Mouse (Mus musculus): ENCODE results near the gene Olfr984. TPM values are rescaled to one million over a fixed set of nuclear protein-coding genes. Genes with fewer than 3 reads are reported as not detected.

Gene Olfr984
- total RNA-seq (2015; ENCODE audit: low replicate concordance) (not detected in 2 replicates), total RNA-seq (2017; ENCODE audit: low replicate concordance) (not detected in 2 replicates)

DNA sequence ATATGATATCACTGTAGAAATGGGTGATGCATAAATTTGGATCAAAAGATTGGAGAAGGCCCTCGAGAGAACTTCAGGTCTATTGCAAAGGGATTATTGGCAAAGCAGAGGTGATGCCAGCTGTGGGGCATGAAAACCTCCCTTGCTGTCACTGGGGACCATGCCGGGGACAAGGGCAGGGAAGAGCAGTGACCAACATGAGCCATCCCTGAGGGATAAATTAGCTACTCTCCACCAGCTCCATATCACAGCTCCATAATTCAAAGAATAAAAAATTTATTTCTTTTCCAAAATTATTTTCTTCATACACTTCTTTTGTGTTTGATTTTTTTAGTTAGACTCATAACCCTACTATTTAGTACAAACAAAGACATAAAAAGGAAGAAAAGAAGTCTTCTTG, at the start of gene Olfr984:
Olfr984 (minus strand) TSS at position 101 of the 400 bp plus-strand sequence.
- no peak for ATAC-seq (replicated peaks; ENCODE audit: low FRiP score, poor library complexity, severe bottlenecking)

DNA sequence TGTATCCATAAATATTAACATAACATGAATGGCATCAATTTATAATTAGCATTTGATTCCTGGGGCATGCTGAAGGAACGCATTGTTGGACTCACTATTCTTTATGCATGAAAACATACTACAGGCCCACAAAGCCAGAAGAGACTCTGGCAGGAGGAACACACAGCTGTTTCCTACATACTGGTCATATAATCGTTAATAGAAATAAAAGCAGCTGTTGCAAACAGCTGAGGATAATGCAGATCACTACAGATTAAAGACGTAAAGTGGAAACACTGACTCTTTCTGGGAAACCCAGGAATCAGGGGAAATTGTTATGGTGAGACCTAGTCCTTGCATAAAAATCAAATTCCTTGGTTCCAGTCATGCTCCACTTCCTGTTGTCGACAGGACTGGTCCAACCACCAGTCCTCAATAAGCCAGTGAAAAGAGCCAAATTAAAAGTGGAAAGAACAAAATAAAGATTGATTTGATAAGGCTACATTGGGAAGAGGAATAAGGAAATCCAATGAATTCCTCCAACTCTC, 41.2 kb upstream of the Olfr984 start:
- ATAC-seq (replicated peaks; ENCODE audit: low FRiP score, poor library complexity, severe bottlenecking): no peak

GRCm38 (mm10) chr9:40141544-40141943, 27.5 kb upstream of the Olfr984 start:
- no peak for ATAC-seq (replicated peaks; ENCODE audit: low FRiP score, poor library complexity, severe bottlenecking)

DNA sequence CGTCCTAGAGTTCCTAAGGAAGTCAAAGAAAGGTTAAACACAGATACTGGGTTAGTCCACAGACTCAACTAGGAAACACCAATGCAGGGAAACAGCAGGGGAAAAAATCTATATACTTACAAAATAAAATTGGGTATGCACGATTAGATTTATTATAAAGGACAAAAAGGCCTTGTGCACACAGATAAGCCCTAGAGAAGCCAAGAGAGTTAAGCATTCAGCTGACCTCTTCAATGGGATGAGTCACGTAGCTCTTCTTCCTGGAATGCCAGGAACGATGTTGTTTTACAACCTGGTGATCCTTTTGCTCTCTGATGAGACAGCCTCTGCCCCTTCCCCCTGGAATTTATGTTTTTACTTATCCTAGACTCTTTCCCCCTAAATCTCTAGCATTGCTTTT, 25.5 kb upstream of the Olfr984 start:
- ATAC-seq (replicated peaks; ENCODE audit: low FRiP score, poor library complexity, severe bottlenecking): no peak

DNA sequence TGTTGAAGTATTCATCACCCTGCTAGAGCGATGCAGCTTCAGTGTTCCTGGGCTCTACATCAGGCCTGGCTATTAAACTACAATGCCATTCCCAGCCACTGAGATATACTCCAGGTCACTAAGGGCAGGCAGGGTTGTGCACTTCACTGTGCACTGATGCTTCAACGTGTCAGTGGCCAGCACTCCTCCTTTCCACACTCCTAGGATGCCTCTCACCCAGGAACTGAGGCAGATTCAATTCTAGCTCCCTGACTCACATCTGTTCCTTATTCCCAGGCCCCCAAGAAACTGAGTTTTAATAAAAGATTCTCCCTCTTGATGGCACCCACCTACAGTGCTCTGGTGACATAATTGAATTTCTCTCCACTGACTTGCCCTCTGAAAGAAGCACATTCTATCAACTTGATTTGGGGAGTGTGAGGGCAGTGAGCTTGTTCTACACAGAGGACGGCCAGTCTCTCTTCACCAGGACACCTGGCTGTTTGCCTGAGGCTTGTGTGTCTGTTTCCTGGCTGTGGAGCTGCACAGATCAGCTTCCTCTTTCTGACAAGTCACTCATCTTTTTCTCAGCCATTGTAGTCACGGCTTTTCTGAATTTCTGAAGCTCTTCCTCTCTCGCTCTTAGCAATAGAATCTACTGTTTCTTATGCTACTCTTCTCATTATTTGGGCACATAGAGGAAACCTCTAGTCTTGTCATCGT, 23.1 kb upstream of the Olfr984 start:
- no peak for ATAC-seq (replicated peaks; ENCODE audit: low FRiP score, poor library complexity, severe bottlenecking)

GRCm38 (mm10) chr9:40130556-40130955, 16.6 kb upstream of the Olfr984 start:
- no peak for ATAC-seq (replicated peaks; ENCODE audit: low FRiP score, poor library complexity, severe bottlenecking)

- ATAC-seq (replicated peaks; ENCODE audit: low FRiP score, poor library complexity, severe bottlenecking): no peak
Observed at GRCm38 (mm10) chr9:40130084-40130483, 16.1 kb upstream of the Olfr984 start, which contains the start of gene Olfr985. TSS of gene Olfr985 (minus strand) at chr9:40130184.

GRCm38 (mm10) chr9:40117287-40117659, 3.3 kb upstream of the Olfr984 start:
- ATAC-seq (replicated peaks; ENCODE audit: low FRiP score, poor library complexity, severe bottlenecking): no peak

DNA sequence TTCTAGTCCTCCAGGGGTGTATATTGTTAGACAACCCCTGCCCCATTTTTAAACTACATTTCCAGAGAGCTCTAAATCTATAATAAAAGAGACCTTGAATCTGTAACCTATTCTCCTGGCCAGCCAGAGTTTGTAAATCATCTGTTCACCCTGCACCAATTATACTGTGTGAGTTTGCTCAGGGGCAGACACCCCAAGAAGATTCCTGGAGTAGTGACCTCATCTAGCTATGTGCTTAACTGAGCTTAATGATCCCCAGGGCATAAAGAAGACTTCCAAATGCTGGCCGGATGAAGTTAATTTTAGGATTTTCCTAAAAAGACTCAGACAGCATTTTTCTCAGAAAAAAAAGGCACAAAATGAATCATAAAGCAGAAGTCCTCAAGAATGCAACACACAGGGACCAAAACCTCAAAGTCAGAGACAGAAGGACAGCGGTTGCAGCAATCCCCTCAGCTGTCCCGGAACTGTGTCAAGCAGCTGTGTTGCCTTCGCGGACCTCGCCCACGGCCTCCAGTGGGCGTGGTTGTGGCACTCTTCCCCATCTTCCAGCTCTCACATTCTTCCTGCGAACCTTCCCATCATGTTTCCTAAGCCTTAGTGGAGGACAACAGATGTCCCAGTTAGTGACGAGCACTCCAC, 2.8 kb upstream of the Olfr984 start:
- ATAC-seq (replicated peaks; ENCODE audit: low FRiP score, poor library complexity, severe bottlenecking): no peak

DNA sequence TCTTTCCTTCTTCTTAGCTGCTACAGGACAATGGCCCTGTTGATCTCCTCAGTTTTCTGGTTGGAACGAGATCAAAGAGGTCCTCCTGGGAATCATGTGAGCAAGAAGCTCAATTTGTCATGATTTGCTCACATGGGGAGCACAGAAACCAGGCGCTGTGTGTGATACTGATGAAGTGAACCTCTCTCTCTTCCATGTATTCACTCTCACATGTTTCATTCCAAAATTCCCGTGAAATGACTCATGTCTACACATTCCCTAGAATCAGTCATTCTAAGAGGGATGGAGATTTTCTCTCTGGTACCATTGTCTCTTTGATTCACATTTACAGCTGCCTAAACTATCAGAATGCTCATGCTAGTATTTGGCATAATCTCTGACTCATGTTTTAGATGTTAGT, 19.2 kb downstream of the Olfr984 start:
- no peak for ATAC-seq (replicated peaks; ENCODE audit: low FRiP score, poor library complexity, severe bottlenecking)

- ATAC-seq (replicated peaks; ENCODE audit: low FRiP score, poor library complexity, severe bottlenecking): no peak
Observed at GRCm38 (mm10) chr9:40093495-40093894, 20.5 kb downstream of the Olfr984 start, which contains the start of gene Olfr983. TSS of gene Olfr983 (minus strand) at chr9:40093595.

GRCm38 (mm10) chr9:40073529-40073928, 40.5 kb downstream of the Olfr984 start, which contains the start of gene Olfr982:
TSS of gene Olfr982 (plus strand) at chr9:40073829.
- ATAC-seq (replicated peaks; ENCODE audit: low FRiP score, poor library complexity, severe bottlenecking): no peak

GRCm38 (mm10) chr9:40050138-40050537, 63.9 kb downstream of the Olfr984 start:
- no peak for ATAC-seq (replicated peaks; ENCODE audit: low FRiP score, poor library complexity, severe bottlenecking)

Other genes starting within 250 kb of the Olfr984 start
- gene Olfr972, start 247.8 kb downstream of the Olfr984 start, total RNA-seq (2015; ENCODE audit: low replicate concordance): not detected in 2 replicates
- gene Olfr972, start 247.8 kb downstream of the Olfr984 start, total RNA-seq (2017; ENCODE audit: low replicate concordance): not detected in 2 replicates
- not detected in 2 replicates for gene Olfr229, start 206.9 kb downstream of the Olfr984 start, total RNA-seq (2015; ENCODE audit: low replicate concordance)
- not detected in 2 replicates for gene Olfr229, start 206.9 kb downstream of the Olfr984 start, total RNA-seq (2017; ENCODE audit: low replicate concordance)
- gene Olfr974, start 176.7 kb downstream of the Olfr984 start, total RNA-seq (2015; ENCODE audit: low replicate concordance): not detected in 2 replicates
- not detected in 2 replicates for gene Olfr974, start 176.7 kb downstream of the Olfr984 start, total RNA-seq (2017; ENCODE audit: low replicate concordance)
- not detected in 2 replicates for gene Olfr975, start 162.2 kb downstream of the Olfr984 start, total RNA-seq (2015; ENCODE audit: low replicate concordance)
- gene Olfr975, start 162.2 kb downstream of the Olfr984 start, total RNA-seq (2017; ENCODE audit: low replicate concordance): not detected in 2 replicates
- not detected in 2 replicates for gene Olfr976, start 153.1 kb downstream of the Olfr984 start, total RNA-seq (2015; ENCODE audit: low replicate concordance)
- gene Olfr976, start 153.1 kb downstream of the Olfr984 start, total RNA-seq (2017; ENCODE audit: low replicate concordance): not detected in 2 replicates
- not detected in 2 replicates for gene Olfr978, start 122.1 kb downstream of the Olfr984 start, total RNA-seq (2015; ENCODE audit: low replicate concordance)
- not detected in 2 replicates for gene Olfr978, start 122.1 kb downstream of the Olfr984 start, total RNA-seq (2017; ENCODE audit: low replicate concordance)
- gene Olfr979, start 110.7 kb downstream of the Olfr984 start, total RNA-seq (2015; ENCODE audit: low replicate concordance): not detected in 2 replicates
- gene Olfr979, start 110.7 kb downstream of the Olfr984 start, total RNA-seq (2017; ENCODE audit: low replicate concordance): not detected in 2 replicates
- not detected in 2 replicates for gene Olfr980, start 104.6 kb downstream of the Olfr984 start, total RNA-seq (2015; ENCODE audit: low replicate concordance)
- gene Olfr980, start 104.6 kb downstream of the Olfr984 start, total RNA-seq (2017; ENCODE audit: low replicate concordance): 1.2 TPM in 1 of 2 replicates, not detected in the other
- gene Olfr981, start 92.7 kb downstream of the Olfr984 start, total RNA-seq (2015; ENCODE audit: low replicate concordance): not detected in 2 replicates
- gene Olfr981, start 92.7 kb downstream of the Olfr984 start, total RNA-seq (2017; ENCODE audit: low replicate concordance): not detected in 2 replicates
- not detected in 2 replicates for gene Olfr982, start 40.4 kb downstream of the Olfr984 start, total RNA-seq (2015; ENCODE audit: low replicate concordance)
- gene Olfr982, start 40.4 kb downstream of the Olfr984 start, total RNA-seq (2017; ENCODE audit: low replicate concordance): not detected in 2 replicates
- gene Olfr983, start 20.6 kb downstream of the Olfr984 start, total RNA-seq (2015; ENCODE audit: low replicate concordance): not detected in 2 replicates
- not detected in 2 replicates for gene Olfr983, start 20.6 kb downstream of the Olfr984 start, total RNA-seq (2017; ENCODE audit: low replicate concordance)
- not detected in 2 replicates for gene Olfr985, start 16.0 kb upstream of the Olfr984 start, total RNA-seq (2015; ENCODE audit: low replicate concordance)
- not detected in 2 replicates for gene Olfr985, start 16.0 kb upstream of the Olfr984 start, total RNA-seq (2017; ENCODE audit: low replicate concordance)
- not detected in 2 replicates for gene Tmem225, start 33.9 kb upstream of the Olfr984 start, total RNA-seq (2015; ENCODE audit: low replicate concordance)
- not detected in 2 replicates for gene Tmem225, start 33.9 kb upstream of the Olfr984 start, total RNA-seq (2017; ENCODE audit: low replicate concordance)
- gene Olfr986, start 66.7 kb upstream of the Olfr984 start, total RNA-seq (2015; ENCODE audit: low replicate concordance): not detected in 2 replicates
- gene Olfr986, start 66.7 kb upstream of the Olfr984 start, total RNA-seq (2017; ENCODE audit: low replicate concordance): not detected in 2 replicates
- gene Zfp202, start 78.1 kb upstream of the Olfr984 start, total RNA-seq (2015; ENCODE audit: low replicate concordance): 0.36 TPM in 1 of 2 replicates, not detected in the other
- 0.77 TPM in 1 of 2 replicates, not detected in the other for gene Zfp202, start 78.1 kb upstream of the Olfr984 start, total RNA-seq (2017; ENCODE audit: low replicate concordance)
- not detected in 2 replicates for gene Scn3b, start 155.0 kb upstream of the Olfr984 start, total RNA-seq (2015; ENCODE audit: low replicate concordance)
- not detected in 2 replicates for gene Scn3b, start 155.0 kb upstream of the Olfr984 start, total RNA-seq (2017; ENCODE audit: low replicate concordance)

All from erythroid progenitor cell, adult 5-6 weeks (primary cell).